Mouse (Mus musculus) forebrain, postnatal 0 days (tissue): Measurements from ENCODE around the gene Cntnap2. TPM values are rescaled to one million over a fixed set of nuclear protein-coding genes. Genes with fewer than 3 reads are reported as not detected.
A peak's percentile ranks its signal among the peaks of the same experiment; 100 is the strongest.

Source experiments
- ATAC-seq: fragments of 200-750 bp; cut with Nextera tagmentation; 2 replicates; pipeline ENCODE4 v1.8.0; 2017; ENCODE audit warnings: mild to moderate bottlenecking, moderate library complexity
- DNase-seq: peaks from one replicate; pipeline ENCODE4 v3.0.0-alpha.2; 2015
- H3K27ac ChIP-seq: fragments of 300-500 bp; sonication (generic); 2 replicates; pipeline ENCODE4 v1.5.1; 2014; ENCODE audit warnings: low read depth, mild to moderate bottlenecking, antibody characterized with exemption, low read length, moderate library complexity, mixed read lengths
- H3K27me3 ChIP-seq: fragments of 300-500 bp; sonication (generic); 2 replicates; pipeline ENCODE4 v1.6.1; 2014; ENCODE audit warnings: mild to moderate bottlenecking, low read length, mixed read lengths; ENCODE audit not compliant: insufficient read depth
- H3K36me3 ChIP-seq: fragments of 300-500 bp; sonication (generic); 2 replicates; pipeline ENCODE4 v1.6.1; 2014; ENCODE audit warnings: mild to moderate bottlenecking, moderate library complexity; ENCODE audit not compliant: insufficient read depth
- H3K4me1 ChIP-seq: fragments of 300-500 bp; sonication (generic); 2 replicates; pipeline ENCODE4 v1.6.1; 2014; ENCODE audit warnings: antibody characterized with exemption; ENCODE audit not compliant: insufficient read depth
- H3K4me2 ChIP-seq: fragments of 300-500 bp; sonication (generic); 2 replicates; pipeline ENCODE4 v1.6.1; 2014; ENCODE audit warnings: low read depth, mild to moderate bottlenecking, moderate library complexity
- H3K4me3 ChIP-seq: fragments of 300-500 bp; sonication (generic); 2 replicates; pipeline ENCODE4 v1.5.1; 2014; ENCODE audit warnings: low read depth, low read length, mixed read lengths
- H3K9ac ChIP-seq: fragments of 300-500 bp; sonication (generic); 2 replicates; pipeline ENCODE4 v1.6.1; 2014; ENCODE audit warnings: mild to moderate bottlenecking
- H3K9me3 ChIP-seq: fragments of 300-500 bp; sonication (generic); 2 replicates; pipeline ENCODE4 v1.6.1; 2016; ENCODE audit warnings: low read length
- CTCF ChIP-seq: sonication (generic); IDR thresholded peaks from 2 replicates; pipeline ENCODE4 v1.5.1; 2016; ENCODE audit warnings: antibody characterized with exemption, control low read depth, low read depth
- WGBS: fragments of 180-500 bp; shearing (Covaris S2); extraction: QIAGEN DNeasy Blood & Tissue Kit; methylation state at CpG from one replicate; pipeline ENCODE4 v1.1.7; 2014; 5-methylcytosine and 5-hydroxymethylcytosine counted together
- polyA plus RNA-seq: library from polyadenylated mRNA; unstranded; fragments of >200 nt; fragmentation: Nextera tagmentation; extraction: Ambion mirVana; gene quantifications from 2 replicates; pipeline ENCODE4 v1.2.1, GENCODE M21; 2015
- total RNA-seq: library from RNA; depleted of rRNA; stranded (reverse); fragments of >200 nt; gene quantifications from 2 replicates; pipeline ENCODE4 v1.2.3, GENCODE M21; 2014; rRNA removed

Gene Cntnap2
- total RNA-seq (73.2 and 107 TPM in 2 replicates), polyA plus RNA-seq (40.4 and 50.2 TPM in 2 replicates)

DNA sequence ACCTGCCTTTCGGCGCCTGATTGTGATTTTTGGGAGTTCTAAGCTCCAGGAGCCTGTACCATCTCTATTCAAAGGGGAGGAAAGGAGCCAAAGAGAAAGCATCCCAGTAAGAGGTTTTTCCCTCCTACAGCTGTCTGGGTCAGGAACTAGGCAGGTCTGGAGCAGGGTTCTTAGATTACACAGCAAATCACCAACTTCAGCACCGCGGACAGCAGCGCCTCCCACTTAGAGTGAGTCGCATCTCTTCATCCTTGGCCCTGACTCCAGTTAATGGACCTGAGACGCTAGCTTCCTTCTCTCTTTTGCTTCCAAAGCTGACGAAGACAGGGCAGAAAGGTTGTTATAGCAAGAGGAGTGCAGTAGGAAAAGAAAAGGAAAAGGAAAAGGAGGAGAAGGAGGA lies at the start of gene Cntnap2:
TSS of gene Cntnap2 (plus strand) at position 267 of the 400 bp plus-strand sequence.
- Histone ChIP-seq H3K9ac (peak within 1 kb of the TSS; percentile 71), H3K27me3 (no peaks in the 10 kb centered on the region), H3K9me3 (no peaks in the 10 kb centered on the region), H3K4me3 (peak within 1 kb of the TSS; percentile 57), H3K36me3 (no peaks in the 10 kb centered on the region), H3K4me2 (peak within 1 kb of the TSS; percentile 66), H3K4me1 (no peaks in the 10 kb centered on the region), H3K27ac (peak within 1 kb of the TSS; percentile 85)
- ATAC-seq = peak; percentile 36
- TF ChIP-seq CTCF = no peak
- DNase-seq = peak; percentile 59
- WGBS = 7% methylated on average over 8 of the region's 8 CpGs

DNA sequence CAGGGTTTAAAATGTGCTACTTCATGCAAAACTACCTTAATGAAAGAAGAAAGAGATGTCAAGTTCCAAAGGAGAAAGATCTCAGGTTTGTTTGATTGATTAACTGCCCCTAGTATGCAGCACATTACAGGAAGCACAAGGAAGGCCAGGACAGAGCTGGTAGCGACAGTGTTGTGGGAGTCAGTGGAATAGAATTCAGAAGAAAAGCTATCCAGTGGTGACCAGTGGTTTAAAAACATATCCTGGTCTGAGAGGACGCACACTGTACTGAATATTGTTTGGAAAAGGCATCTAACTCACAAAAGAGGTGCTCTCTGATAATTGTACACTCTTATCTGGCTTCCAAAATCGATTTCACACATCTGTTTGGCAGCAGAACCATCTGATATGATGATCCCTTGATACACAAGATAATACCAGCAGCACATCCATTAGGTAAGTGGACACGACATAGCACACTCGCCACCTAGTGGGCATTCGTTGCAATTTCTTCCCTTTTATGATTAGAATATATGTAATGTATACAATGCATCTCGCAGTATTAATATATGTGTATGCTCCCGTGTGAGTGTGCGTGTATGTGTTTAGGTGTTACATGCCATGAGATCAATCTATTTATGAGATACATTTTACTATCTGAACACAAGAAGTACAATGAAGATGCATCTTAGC lies 33.0 kb upstream of the Cntnap2 start:
- Histone ChIP-seq H3K36me3 (no peaks in the 10 kb centered on the region), H3K27me3 (no peaks in the 10 kb centered on the region), H3K27ac (no peak overlapping the region), H3K4me1 (no peaks in the 10 kb centered on the region), H3K4me2 (no peak overlapping the region), H3K9ac (no peak overlapping the region), H3K4me3 (no peak overlapping the region), H3K9me3 (no peaks in the 10 kb centered on the region)
- 25% methylated on average over 9 of the region's 9 CpGs for WGBS
- peak; percentile 93 for TF ChIP-seq CTCF
- ATAC-seq (peak; percentile 68), DNase-seq (peak; percentile 82)

- DNase-seq (no peak), ATAC-seq (no peak)
- H3K9ac ChIP-seq = no peak overlapping the region
- H3K4me3 ChIP-seq = no peak overlapping the region
- H3K9me3 ChIP-seq = no peaks in the 10 kb centered on the region
- no peak overlapping the region for H3K4me2 ChIP-seq
- H3K27ac ChIP-seq = no peak overlapping the region
- no peak for TF ChIP-seq CTCF
- WGBS = 61% methylated on average over 1 of the region's 1 CpGs
- no peaks in the 10 kb centered on the region for H3K27me3 ChIP-seq
- no peaks in the 10 kb centered on the region for H3K4me1 ChIP-seq
- H3K36me3 ChIP-seq = no peaks in the 10 kb centered on the region
Observed at GRCm38 (mm10) chr6:45039454-45039853, 19.7 kb upstream of the Cntnap2 start.

- peak; percentile 93 for ATAC-seq
- WGBS = 2% methylated on average over 35 of the region's 37 CpGs
- H3K4me1 ChIP-seq = no peaks in the 10 kb centered on the region
Observed at GRCm38 (mm10) chr6:45059556-45060471, 657 bp downstream of the Cntnap2 start.

DNA sequence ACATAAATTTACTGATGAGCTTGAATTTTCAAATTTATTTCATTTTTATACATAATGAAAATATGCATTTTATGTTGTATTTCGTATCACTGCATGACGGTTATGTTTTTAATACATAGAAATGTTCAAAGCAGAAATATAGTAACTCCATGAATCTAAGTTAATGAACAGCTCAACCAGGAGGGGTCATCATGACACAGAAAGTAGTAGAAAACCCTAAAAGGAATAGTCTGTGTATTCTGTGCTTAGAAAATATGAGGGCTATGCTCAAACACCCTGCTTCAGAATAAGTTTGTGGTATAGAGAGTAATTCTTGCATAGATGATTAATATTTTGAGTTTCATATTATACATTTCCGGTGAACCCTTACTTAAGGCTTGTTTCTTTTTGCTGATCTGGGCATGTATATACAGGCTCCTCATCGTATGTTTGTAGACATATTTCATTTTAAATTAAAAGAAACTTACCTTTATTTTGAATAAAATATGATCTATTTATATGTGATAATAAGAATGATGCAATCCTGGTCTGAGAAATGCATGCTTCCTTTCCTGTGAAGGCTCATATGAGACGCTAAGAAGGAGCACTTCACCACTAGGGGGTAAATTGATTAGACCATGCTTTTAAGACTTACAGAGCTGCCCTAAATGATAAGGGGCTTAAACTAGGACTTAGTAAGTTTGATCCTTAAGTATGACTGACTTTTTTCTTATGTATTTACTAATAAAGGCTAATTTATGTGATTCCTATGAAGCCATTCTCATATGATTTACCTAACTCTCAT lies 3.2 kb downstream of the Cntnap2 start:
- DNase-seq = peak; percentile 54
- H3K4me3 ChIP-seq = peak overlapping the region; percentile 20; the same call in 1 of the 2 replicates
- H3K36me3 ChIP-seq = no peaks in the 10 kb centered on the region
- no peak overlapping the region for H3K9ac ChIP-seq
- peak; percentile 54 for TF ChIP-seq CTCF
- no peak overlapping the region for H3K27ac ChIP-seq
- H3K27me3 ChIP-seq = no peaks in the 10 kb centered on the region
- 0 out of 2 replicates have a peak overlapping the region, but pooled peaks have one; percentile 5 for H3K4me2 ChIP-seq
- WGBS = 65% methylated on average over 5 of the region's 5 CpGs
- H3K4me1 ChIP-seq = no peaks in the 10 kb centered on the region
- ATAC-seq = peak; percentile 21; the same call in 1 of the 2 replicates
- H3K9me3 ChIP-seq = no peaks in the 10 kb centered on the region

More at GRCm38 (mm10) chr6:45059556-45060471, 657 bp downstream of the Cntnap2 start:
- Histone ChIP-seq H3K36me3 (no peaks in the 10 kb centered on the region), H3K9ac (peak overlapping the region; percentile 71), H3K27ac (peak overlapping the region; percentile 85), H3K9me3 (no peaks in the 10 kb centered on the region), H3K27me3 (no peaks in the 10 kb centered on the region), H3K4me2 (peak overlapping the region; percentile 66), H3K4me3 (peak overlapping the region; percentile 57)
- DNase-seq = peak; percentile 77
- peak; percentile 34 for TF ChIP-seq CTCF

GRCm38 (mm10) chr6:45088304-45088703 lies 29.1 kb downstream of the Cntnap2 start:
- Histone ChIP-seq H3K9me3 (no peaks in the 10 kb centered on the region), H3K4me1 (no peaks in the 10 kb centered on the region), H3K27ac (no peak overlapping the region), H3K4me3 (no peak overlapping the region), H3K4me2 (no peak overlapping the region), H3K36me3 (no peaks in the 10 kb centered on the region), H3K27me3 (no peaks in the 10 kb centered on the region), H3K9ac (no peak overlapping the region)
- 81% methylated on average over 1 of the region's 1 CpGs for WGBS
- DNase-seq = no peak
- ATAC-seq = no peak
- no peak for TF ChIP-seq CTCF
